Mouse (Mus musculus) urinary bladder, postnatal 25 days (tissue): ENCODE measurements around the gene Olfr361.
"Not testable (repeated sequence)": the region's sequence is repeated elsewhere in the genome, so short reads cannot be mapped to it uniquely, and the experiment has no call there.

Source experiments
- DNase-seq: peaks from one replicate; pipeline ENCODE4 v3.0.0; 2022; ENCODE audit warnings: low spot score

Olfr361 gene

DNA sequence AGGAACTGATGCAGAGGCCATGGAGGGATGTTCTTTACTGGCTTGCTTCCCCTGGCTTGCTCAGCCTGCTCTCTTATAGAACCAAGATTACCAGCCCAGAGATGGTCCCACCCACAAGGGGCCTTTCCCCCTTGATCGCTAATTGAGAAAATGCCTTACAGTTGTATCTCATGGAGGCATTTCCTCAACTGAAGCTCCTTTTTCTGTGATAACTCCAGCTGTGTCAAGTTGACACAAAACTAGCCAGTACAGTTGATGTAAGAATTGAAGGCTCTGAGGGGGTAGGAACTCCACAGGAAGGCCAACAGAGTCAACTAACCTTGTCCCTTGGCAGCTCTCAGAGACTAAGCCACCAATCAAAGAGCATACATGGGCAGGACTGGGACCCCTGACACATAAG, at the start of gene Olfr361:
TSS of gene Olfr361 (minus strand) at position 101 of the 400 bp plus-strand sequence.
- DNase-seq = not testable (repeated sequence)

DNA sequence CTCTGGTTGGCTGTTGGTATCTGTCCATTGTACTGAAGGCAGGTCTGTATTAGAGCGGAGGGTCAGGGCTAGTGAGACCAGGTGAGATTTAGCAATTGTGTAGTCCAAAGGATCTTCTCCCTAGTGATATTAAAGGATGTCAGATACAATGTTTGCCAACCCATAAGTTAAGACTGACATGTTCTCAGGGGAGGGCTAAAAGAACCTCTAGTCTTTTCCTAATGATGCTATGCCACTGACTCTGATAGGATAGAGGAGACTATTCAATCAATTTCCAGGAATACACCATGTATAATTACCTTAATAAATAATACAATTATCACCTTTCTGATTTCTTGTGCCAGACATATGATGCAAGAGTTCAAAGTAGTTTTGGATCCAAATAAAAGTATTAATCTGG, 28.7 kb upstream of the Olfr361 start, which contains the start of gene Olfr362:
TSS of gene Olfr362 (minus strand) at position 101 of the 400 bp plus-strand sequence.
- DNase-seq = no peak

DNA sequence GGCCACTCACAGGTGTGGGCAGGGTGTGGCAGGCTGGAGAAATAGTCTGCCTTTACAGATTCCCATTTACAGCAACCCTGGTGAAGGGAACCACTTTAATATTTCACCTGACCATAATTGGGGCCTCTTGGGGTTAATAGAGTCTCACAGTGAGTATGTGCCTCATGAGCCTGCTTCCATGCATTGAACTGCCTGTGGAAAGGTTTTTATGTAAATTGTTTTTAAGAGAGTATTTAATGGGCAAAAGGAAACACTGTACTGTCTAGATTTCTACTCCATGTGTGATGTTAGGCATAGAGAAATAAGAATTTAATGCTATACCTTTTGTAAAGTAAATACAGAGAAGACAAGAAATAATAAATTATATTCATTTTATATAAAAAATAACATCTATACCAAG, 23.6 kb downstream of the Olfr361 start, which contains the start of gene Olfr360:
TSS of gene Olfr360 (plus strand) at position 301 of the 400 bp plus-strand sequence.
- DNase-seq = no peak
